Mouse (Mus musculus) heart, postnatal 0 days (tissue): ENCODE results near the gene Ncf1.

ENCODE experiments used
- CTCF ChIP-seq: IDR thresholded peaks from 2 replicates; pipeline ENCODE4 v1.5.1; 2016; ENCODE audit warnings: antibody characterized with exemption, control low read depth, low read depth
- EP300 ChIP-seq: IDR thresholded peaks from 2 replicates; pipeline ENCODE4 v1.6.1; 2016; ENCODE audit warnings: antibody characterized with exemption, low read depth

GRCm38 (mm10) chr5:134226946-134227345 is 2.5 kb downstream of the Ncf1 start:
- TF ChIP-seq EP300: no peak
- TF ChIP-seq CTCF: no peak
